Mouse (Mus musculus) right cerebral cortex, adult 18-20 months (tissue): ENCODE results near the gene Abhd11.
"Not testable (repeated sequence)": the region's sequence is repeated elsewhere in the genome, so short reads cannot be mapped to it uniquely, and the experiment has no call there.

Experiments
- DNase-seq: peaks from one replicate; pipeline ENCODE4 v3.0.0; 2022; ENCODE audit warnings: mixed read lengths

The Abhd11 gene

GRCm38 (mm10) chr5:135008671-135009589 is at the start of gene Abhd11:
Abhd11 (plus strand) TSS chr5:135009152.
- peak; percentile 99 for DNase-seq

GRCm38 (mm10) chr5:134960430-134960829 is 48.5 kb upstream of the Abhd11 start:
- DNase-seq = no peak

GRCm38 (mm10) chr5:134961519-134961918 is 47.4 kb upstream of the Abhd11 start:
- no peak for DNase-seq

GRCm38 (mm10) chr5:134963546-134963945 is 45.4 kb upstream of the Abhd11 start:
- DNase-seq = no peak

- not testable (repeated sequence) for DNase-seq
Observed at GRCm38 (mm10) chr5:134964655-134965054, 44.3 kb upstream of the Abhd11 start.

GRCm38 (mm10) chr5:134965473-134965851 is 43.5 kb upstream of the Abhd11 start:
- peak; percentile 43 for DNase-seq

GRCm38 (mm10) chr5:134965852-134966821 is 42.8 kb upstream of the Abhd11 start:
- DNase-seq = peak; percentile 5

GRCm38 (mm10) chr5:134967164-134967944 is 41.6 kb upstream of the Abhd11 start:
- no peak for DNase-seq

- DNase-seq = no peak
Observed at GRCm38 (mm10) chr5:134970671-134971070, 38.3 kb upstream of the Abhd11 start.

- no peak for DNase-seq
Observed at GRCm38 (mm10) chr5:134973081-134973480, 35.9 kb upstream of the Abhd11 start.

GRCm38 (mm10) chr5:134973526-134973925 is 35.4 kb upstream of the Abhd11 start:
- DNase-seq = no peak

- DNase-seq = no peak
Observed at GRCm38 (mm10) chr5:134974294-134974693, 34.7 kb upstream of the Abhd11 start.

GRCm38 (mm10) chr5:134974921-134975320 is 34.0 kb upstream of the Abhd11 start:
- no peak for DNase-seq

- DNase-seq = no peak
Observed at GRCm38 (mm10) chr5:134976164-134976563, 32.8 kb upstream of the Abhd11 start.

- DNase-seq = no peak
Observed at GRCm38 (mm10) chr5:134976577-134977250, 32.2 kb upstream of the Abhd11 start.

- no peak for DNase-seq
Observed at GRCm38 (mm10) chr5:134977837-134978236, 31.1 kb upstream of the Abhd11 start.

- no peak for DNase-seq
Observed at GRCm38 (mm10) chr5:134981149-134981548, 27.8 kb upstream of the Abhd11 start.

- DNase-seq = no peak
Observed at GRCm38 (mm10) chr5:134983111-134983510, 25.8 kb upstream of the Abhd11 start.

- DNase-seq = no peak
Observed at GRCm38 (mm10) chr5:134983771-134984170, 25.2 kb upstream of the Abhd11 start.

- no peak for DNase-seq
Observed at GRCm38 (mm10) chr5:134985633-134986297, 23.2 kb upstream of the Abhd11 start, which contains the start of gene Cldn3. Cldn3 (plus strand) TSS chr5:134986214.
